Mouse (Mus musculus): ENCODE results near the gene Slc22a1. TPM values are rescaled to one million over a fixed set of nuclear protein-coding genes. Genes with fewer than 3 reads are reported as not detected.

The Slc22a1 gene
- polyA plus RNA-seq (2015; fragmentation: Nextera tagmentation; extraction: Ambion mirVana), result not detected in 2 replicates

DNA sequence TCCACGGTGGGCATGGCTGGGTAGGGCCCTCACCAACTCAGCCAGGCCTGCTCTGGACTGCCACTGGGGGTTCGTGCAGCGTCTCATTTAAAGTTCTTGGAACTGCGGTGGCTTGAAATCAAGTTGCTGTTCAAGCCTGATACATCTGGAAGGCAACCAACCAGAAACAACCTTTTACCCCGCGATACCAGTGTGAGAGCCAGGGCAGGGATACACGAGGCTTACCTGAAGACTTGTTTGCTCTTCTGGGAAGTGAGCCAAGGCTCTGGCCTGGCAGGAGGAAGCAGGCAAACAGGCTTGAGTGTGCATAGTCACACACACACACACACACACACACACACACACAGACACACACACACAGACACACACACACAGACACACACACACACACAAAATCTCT is at the start of gene Slc22a1:
Slc22a1 (minus strand) TSS at position 184 of the 400 bp plus-strand sequence.
- no peak within 1 kb of the TSS for H3K4me2 ChIP-seq
- ATAC-seq (ENCODE audit: low FRiP score), result no peak
- no peak within 1 kb of the TSS for H3K9ac ChIP-seq (replicated peaks)
- H3K27ac ChIP-seq (replicated peaks), result no peak within 1 kb of the TSS
- H3K36me3 ChIP-seq, result peaks cover 7% of the 10 kb centered on the region; the same call in 1 of the 2 replicates
- no peaks in the 10 kb centered on the region for H3K27me3 ChIP-seq (replicated peaks)
- no peaks in the 10 kb centered on the region for H3K4me1 ChIP-seq
- no peak within 1 kb of the TSS for H3K4me3 ChIP-seq (replicated peaks)
- H3K9me3 ChIP-seq (replicated peaks), result no peaks in the 10 kb centered on the region
- 76% methylated on average over 7 of the region's 7 CpGs for WGBS

DNA sequence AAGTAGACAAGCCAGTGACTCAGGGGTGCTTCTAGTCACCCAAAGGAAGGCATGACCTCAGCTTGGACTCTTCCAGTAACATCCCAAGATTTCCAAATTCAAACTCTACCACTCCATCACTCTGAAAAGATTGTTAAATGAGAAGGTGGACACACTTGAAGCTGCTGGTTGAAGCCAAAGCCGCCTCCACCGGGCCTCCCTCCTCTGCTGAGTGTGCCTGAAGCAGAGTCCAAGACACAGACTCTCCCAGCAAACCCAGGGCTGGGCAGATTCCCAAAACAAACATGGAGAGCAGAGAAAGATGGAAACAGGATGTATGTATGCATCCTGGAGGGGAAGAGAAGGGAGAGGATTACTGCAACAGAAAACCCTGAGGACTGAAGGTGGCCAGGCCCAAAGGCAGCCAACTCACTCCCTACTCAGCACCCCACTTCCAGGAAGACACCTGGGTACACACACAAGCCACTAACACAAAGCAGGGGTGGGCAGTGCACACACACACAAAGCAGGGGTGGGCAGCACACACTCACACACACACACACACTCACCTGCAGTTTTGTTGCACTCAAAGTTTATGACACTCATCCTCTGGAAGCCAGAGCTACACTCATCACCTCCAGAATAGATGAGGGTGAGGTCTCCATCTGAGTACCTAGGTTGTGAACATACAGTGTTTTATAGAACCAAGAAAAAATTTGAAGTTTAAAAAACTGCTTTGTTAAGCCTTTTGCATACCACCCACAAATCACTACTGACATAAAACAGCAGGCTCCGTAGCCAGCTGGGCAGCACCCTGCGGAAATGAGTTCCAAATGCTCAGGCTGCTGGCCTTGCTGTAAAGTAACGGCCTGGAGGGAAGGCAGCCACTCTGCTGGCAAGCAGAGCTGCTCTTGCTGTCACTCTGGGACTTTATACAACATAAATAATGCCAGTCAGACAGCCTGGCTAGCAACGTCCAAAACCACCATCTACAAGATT is 49.4 kb upstream of the Slc22a1 start:
- Histone ChIP-seq H3K27ac (replicated peaks) (peak overlapping the region; percentile 76), H3K9me3 (replicated peaks) (no peaks in the 10 kb centered on the region), H3K4me3 (replicated peaks) (no peak overlapping the region), H3K4me1 (peaks cover 38% of the 10 kb centered on the region), H3K36me3 (peaks cover 23% of the 10 kb centered on the region), H3K4me2 (no peak overlapping the region), H3K27me3 (replicated peaks) (no peaks in the 10 kb centered on the region), H3K9ac (replicated peaks) (no peak overlapping the region)
- no peak for ATAC-seq (ENCODE audit: low FRiP score)
- WGBS, result 32% methylated on average over 6 of the region's 6 CpGs

DNA sequence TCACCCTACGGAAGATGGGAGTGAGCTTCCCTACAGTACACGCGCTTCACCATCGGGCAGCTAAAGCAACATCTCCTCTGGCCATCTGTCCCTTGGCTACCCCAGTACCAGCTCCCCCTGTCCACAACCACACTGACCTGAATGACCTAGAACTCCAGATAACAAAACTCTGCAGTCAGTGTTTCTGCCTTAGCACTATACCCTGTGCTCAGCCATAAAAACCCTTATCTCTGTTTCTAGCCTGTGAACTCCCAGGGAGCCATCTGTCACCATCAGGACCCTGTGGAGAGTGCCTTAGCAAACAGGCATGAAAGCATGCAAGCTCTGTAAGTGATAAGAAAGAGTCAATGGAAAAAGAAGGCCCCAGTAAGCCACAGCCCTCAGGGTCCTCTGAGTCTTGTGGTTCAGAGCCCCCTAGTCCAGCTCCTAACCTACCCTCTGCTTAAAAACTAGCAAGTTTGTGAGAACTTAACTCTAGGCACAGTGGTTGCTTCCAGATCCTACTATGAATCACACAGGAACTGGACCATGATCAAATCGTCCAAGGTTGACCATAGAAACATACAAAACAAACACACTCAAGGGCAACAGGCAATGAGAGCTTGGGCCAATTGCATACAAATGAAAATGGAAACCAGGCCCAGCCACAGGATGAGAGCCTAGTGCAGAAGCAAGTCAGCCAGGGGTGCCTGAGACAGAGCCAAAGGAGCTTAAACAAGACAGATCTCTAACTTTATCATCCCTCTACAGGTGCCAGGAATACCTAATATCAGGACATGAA is 48.5 kb upstream of the Slc22a1 start:
- peaks cover 24% of the 10 kb centered on the region for H3K36me3 ChIP-seq
- no peaks in the 10 kb centered on the region for H3K9me3 ChIP-seq (replicated peaks)
- no peak overlapping the region for H3K4me2 ChIP-seq
- H3K27ac ChIP-seq (replicated peaks), result peak overlapping the region; percentile 76
- peaks cover 39% of the 10 kb centered on the region for H3K4me1 ChIP-seq
- H3K27me3 ChIP-seq (replicated peaks), result no peaks in the 10 kb centered on the region
- H3K9ac ChIP-seq (replicated peaks), result no peak overlapping the region
- H3K4me3 ChIP-seq (replicated peaks), result no peak overlapping the region
- ATAC-seq (ENCODE audit: low FRiP score), result no peak
- 82% methylated on average over 5 of the region's 5 CpGs for WGBS

DNA sequence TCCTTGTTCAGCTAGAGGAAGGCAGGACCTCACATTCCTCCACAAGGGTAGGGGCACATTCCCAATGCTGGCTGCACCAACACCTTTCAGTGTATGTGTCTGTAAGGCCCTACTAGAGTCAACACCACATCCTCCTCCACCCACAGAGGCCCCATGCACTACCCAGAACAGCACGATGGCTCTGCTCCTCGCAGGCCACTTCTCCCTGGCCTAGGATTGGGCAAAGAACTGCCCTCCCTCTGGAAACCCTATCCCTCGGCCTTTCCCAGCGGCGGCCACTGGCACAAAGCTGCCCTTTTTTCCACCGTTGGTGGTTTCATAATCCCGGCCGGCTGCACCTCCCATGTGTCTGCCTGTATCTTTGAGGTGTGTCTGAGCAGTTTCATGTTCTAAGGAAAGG is 47.0 kb upstream of the Slc22a1 start:
- H3K9ac ChIP-seq (replicated peaks), result no peak overlapping the region
- H3K27ac ChIP-seq (replicated peaks), result no peak overlapping the region
- no peak for ATAC-seq (ENCODE audit: low FRiP score)
- no peak overlapping the region for H3K4me2 ChIP-seq
- H3K4me3 ChIP-seq (replicated peaks), result no peak overlapping the region
- 77% methylated on average over 8 of the region's 8 CpGs for WGBS
- H3K36me3 ChIP-seq, result peaks cover 26% of the 10 kb centered on the region
- no peaks in the 10 kb centered on the region for H3K9me3 ChIP-seq (replicated peaks)
- no peaks in the 10 kb centered on the region for H3K27me3 ChIP-seq (replicated peaks)
- H3K4me1 ChIP-seq, result peaks cover 39% of the 10 kb centered on the region

DNA sequence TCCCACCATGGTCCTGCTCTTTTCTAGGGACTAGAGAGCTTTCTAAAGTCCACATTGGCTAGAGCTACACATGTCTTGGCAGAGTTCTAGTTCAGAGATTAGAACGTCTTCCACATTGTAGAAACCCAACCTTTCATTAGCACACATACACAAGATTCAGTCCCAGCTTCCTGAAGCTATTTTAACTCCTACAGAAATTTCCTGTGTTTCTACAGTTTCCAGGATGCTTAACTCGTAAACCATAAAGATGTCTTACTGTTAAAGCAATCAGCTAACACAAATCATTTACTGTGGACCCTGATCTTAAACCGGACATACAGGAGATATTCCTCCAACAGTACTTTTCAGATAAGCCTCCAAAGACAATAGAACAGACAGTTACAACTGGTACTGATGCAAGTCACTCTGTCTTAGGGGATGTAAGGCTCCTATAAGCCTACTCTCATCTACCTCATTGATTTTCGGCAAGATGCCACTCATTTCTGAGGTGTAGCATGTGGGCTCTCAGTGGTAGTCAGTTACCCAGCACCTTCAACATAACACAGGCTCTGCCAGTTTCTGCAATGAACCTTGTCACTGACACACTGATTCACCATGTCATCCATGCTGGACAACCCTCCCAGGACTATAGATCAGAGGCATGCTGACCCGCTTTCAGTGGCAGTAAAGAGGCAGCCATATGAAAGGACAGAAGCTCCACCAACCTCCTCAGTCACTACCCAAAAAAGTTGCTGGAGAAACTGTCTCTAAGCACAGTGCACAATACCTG is 45.7 kb upstream of the Slc22a1 start:
- no peaks in the 10 kb centered on the region for H3K9me3 ChIP-seq (replicated peaks)
- ATAC-seq (ENCODE audit: low FRiP score), result no peak
- no peak overlapping the region for H3K9ac ChIP-seq (replicated peaks)
- no peak overlapping the region for H3K27ac ChIP-seq (replicated peaks)
- H3K4me2 ChIP-seq, result no peak overlapping the region
- H3K27me3 ChIP-seq (replicated peaks), result no peaks in the 10 kb centered on the region
- peaks cover 36% of the 10 kb centered on the region for H3K4me1 ChIP-seq
- no peak overlapping the region for H3K4me3 ChIP-seq (replicated peaks)
- H3K36me3 ChIP-seq, result peaks cover 33% of the 10 kb centered on the region
- WGBS, result 89% methylated on average over 5 of the region's 5 CpGs

- Histone ChIP-seq H3K36me3 (peaks cover 59% of the 10 kb centered on the region), H3K4me1 (peaks cover 7% of the 10 kb centered on the region; the same call in 1 of the 2 replicates), H3K4me2 (no peak overlapping the region), H3K9ac (replicated peaks) (no peak overlapping the region), H3K27me3 (replicated peaks) (no peaks in the 10 kb centered on the region), H3K9me3 (replicated peaks) (no peaks in the 10 kb centered on the region), H3K4me3 (replicated peaks) (no peak overlapping the region), H3K27ac (replicated peaks) (peak overlapping the region; percentile 48)
- WGBS, result 64% methylated on average over 7 of the region's 7 CpGs
- peak; percentile 66; the same call in 1 of the 2 replicates for ATAC-seq (ENCODE audit: low FRiP score)
Measured at GRCm38 (mm10) chr17:12718251-12718650, 42.6 kb upstream of the Slc22a1 start.

- Histone ChIP-seq H3K36me3 (peaks cover 57% of the 10 kb centered on the region), H3K9me3 (replicated peaks) (no peaks in the 10 kb centered on the region), H3K4me2 (no peak overlapping the region), H3K27me3 (replicated peaks) (no peaks in the 10 kb centered on the region), H3K9ac (replicated peaks) (no peak overlapping the region), H3K4me3 (replicated peaks) (no peak overlapping the region), H3K27ac (replicated peaks) (peak overlapping the region; percentile 58), H3K4me1 (peaks cover 7% of the 10 kb centered on the region; the same call in 1 of the 2 replicates)
- WGBS, result 81% methylated on average over 4 of the region's 4 CpGs
- ATAC-seq (ENCODE audit: low FRiP score), result no peak
Measured at GRCm38 (mm10) chr17:12717445-12717844, 41.8 kb upstream of the Slc22a1 start.

DNA sequence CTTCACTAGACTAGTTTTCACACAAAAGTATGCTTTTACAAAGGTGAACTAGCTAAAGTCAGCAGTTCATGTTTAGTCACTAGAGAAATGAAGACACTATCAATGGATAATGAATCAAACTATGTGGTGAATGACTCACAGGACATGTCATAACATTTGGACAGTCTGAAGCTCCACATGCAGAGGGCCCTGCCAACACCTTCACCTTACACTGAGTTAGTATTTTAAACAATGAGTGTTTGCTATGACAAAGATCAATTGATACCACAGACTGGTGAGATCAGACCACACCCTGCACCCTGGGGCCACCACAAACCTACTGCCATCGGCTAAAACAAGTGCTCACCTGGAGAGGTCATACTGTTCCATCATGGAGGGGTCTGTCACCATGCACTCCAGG is 39.4 kb upstream of the Slc22a1 start:
- no peak overlapping the region for H3K4me3 ChIP-seq (replicated peaks)
- no peak overlapping the region for H3K9ac ChIP-seq (replicated peaks)
- peaks cover 7% of the 10 kb centered on the region; the same call in 1 of the 2 replicates for H3K4me1 ChIP-seq
- no peak overlapping the region for H3K27ac ChIP-seq (replicated peaks)
- no peak for ATAC-seq (ENCODE audit: low FRiP score)
- WGBS, result 85% methylated on average over 1 of the region's 1 CpGs
- H3K9me3 ChIP-seq (replicated peaks), result no peaks in the 10 kb centered on the region
- H3K27me3 ChIP-seq (replicated peaks), result no peaks in the 10 kb centered on the region
- peaks cover 69% of the 10 kb centered on the region for H3K36me3 ChIP-seq
- no peak overlapping the region for H3K4me2 ChIP-seq

- Histone ChIP-seq H3K4me2 (no peak overlapping the region), H3K9me3 (replicated peaks) (no peaks in the 10 kb centered on the region), H3K4me3 (replicated peaks) (no peak overlapping the region), H3K9ac (replicated peaks) (no peak overlapping the region), H3K4me1 (peaks cover 6% of the 10 kb centered on the region; the same call in 1 of the 2 replicates), H3K36me3 (peaks cover 68% of the 10 kb centered on the region), H3K27me3 (replicated peaks) (no peaks in the 10 kb centered on the region), H3K27ac (replicated peaks) (no peak overlapping the region)
- ATAC-seq (ENCODE audit: low FRiP score), result no peak
- 87% methylated on average over 5 of the region's 5 CpGs for WGBS
Measured at GRCm38 (mm10) chr17:12714080-12714561, 38.5 kb upstream of the Slc22a1 start.

DNA sequence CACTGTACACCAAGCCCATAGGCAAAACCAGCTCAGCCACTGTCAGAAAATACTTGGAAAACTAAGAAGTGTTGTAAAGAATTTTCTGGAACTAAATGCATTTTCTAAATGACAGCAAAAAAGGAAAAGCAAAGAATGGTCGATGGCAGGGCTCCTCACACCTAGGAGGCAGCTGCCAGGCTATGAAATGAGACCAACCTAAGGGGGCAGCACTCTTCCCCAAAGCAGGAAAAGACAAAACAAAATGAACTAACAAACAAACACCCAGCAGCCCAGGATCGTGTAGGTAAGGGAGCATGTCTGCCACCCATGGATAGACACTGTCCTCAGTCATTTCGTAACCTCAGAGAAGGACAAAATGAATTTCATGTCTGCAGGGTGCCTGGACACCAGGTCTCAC is 37.4 kb upstream of the Slc22a1 start:
- 82% methylated on average over 3 of the region's 3 CpGs for WGBS
- no peaks in the 10 kb centered on the region for H3K9me3 ChIP-seq (replicated peaks)
- no peaks in the 10 kb centered on the region for H3K27me3 ChIP-seq (replicated peaks)
- no peak for ATAC-seq (ENCODE audit: low FRiP score)
- H3K4me2 ChIP-seq, result no peak overlapping the region
- H3K4me3 ChIP-seq (replicated peaks), result no peak overlapping the region
- 0 out of 2 replicates have a peak, but pooled peaks cover under 1% of the 10 kb centered on the region for H3K4me1 ChIP-seq
- H3K9ac ChIP-seq (replicated peaks), result no peak overlapping the region
- peaks cover 71% of the 10 kb centered on the region for H3K36me3 ChIP-seq
- H3K27ac ChIP-seq (replicated peaks), result no peak overlapping the region

GRCm38 (mm10) chr17:12712191-12712590 is 36.6 kb upstream of the Slc22a1 start:
- no peaks in the 10 kb centered on the region for H3K27me3 ChIP-seq (replicated peaks)
- H3K9ac ChIP-seq (replicated peaks), result no peak overlapping the region
- ATAC-seq (ENCODE audit: low FRiP score), result no peak
- H3K9me3 ChIP-seq (replicated peaks), result no peaks in the 10 kb centered on the region
- H3K27ac ChIP-seq (replicated peaks), result no peak overlapping the region
- H3K36me3 ChIP-seq, result peaks cover 71% of the 10 kb centered on the region
- no peaks in the 10 kb centered on the region for H3K4me1 ChIP-seq
- H3K4me2 ChIP-seq, result no peak overlapping the region
- H3K4me3 ChIP-seq (replicated peaks), result no peak overlapping the region
